Mouse (Mus musculus) stomach, embryonic 14.5 days (tissue): ENCODE measurements around the gene Ankle1. TPM values are rescaled to one million over a fixed set of nuclear protein-coding genes. Genes with fewer than 3 reads are reported as not detected.

Experiments
- ATAC-seq: fragments of 200-750 bp; cut with Nextera tagmentation; 2 replicates; pipeline ENCODE4 v1.8.0; 2017; ENCODE audit warnings: low read depth, moderate TSS enrichment; ENCODE audit not compliant: insufficient number of reproducible peaks, insufficient read depth, low FRiP score
- H3K27ac ChIP-seq: fragments of 300-500 bp; sonication (generic); 2 replicates; pipeline ENCODE4 v1.5.1; 2014; ENCODE audit warnings: mild to moderate bottlenecking, low read length, moderate library complexity, mixed read lengths
- H3K27me3 ChIP-seq: fragments of 300-500 bp; sonication (generic); 2 replicates; pipeline ENCODE4 v1.6.1; 2014; ENCODE audit warnings: low read length, control low read depth, mixed read lengths; ENCODE audit not compliant: control insufficient read depth, insufficient read depth
- H3K36me3 ChIP-seq: fragments of 300-500 bp; sonication (generic); 2 replicates; pipeline ENCODE4 v1.6.1; 2014; ENCODE audit warnings: mild to moderate bottlenecking, control low read depth, low read length, moderate library complexity, mixed read lengths; ENCODE audit not compliant: control insufficient read depth, insufficient read depth
- H3K4me1 ChIP-seq: fragments of 300-500 bp; sonication (generic); 2 replicates; pipeline ENCODE4 v1.6.1; 2014; ENCODE audit warnings: low read length, control low read depth, mixed read lengths; ENCODE audit not compliant: control insufficient read depth, insufficient read depth
- H3K4me2 ChIP-seq: fragments of 300-500 bp; sonication (generic); replicated peaks from 2 replicates; pipeline ENCODE4 v1.6.1; 2014; ENCODE audit warnings: low read depth, low read length, control low read depth
- H3K4me3 ChIP-seq: fragments of 300-500 bp; sonication (generic); 2 replicates; pipeline ENCODE4 v1.5.1; 2014; ENCODE audit warnings: low read depth, low read length, control low read depth
- H3K9ac ChIP-seq: fragments of 300-500 bp; sonication (generic); replicated peaks from 2 replicates; pipeline ENCODE4 v1.6.1; 2014; ENCODE audit warnings: low read depth, mild to moderate bottlenecking, control low read depth, low read length, moderate library complexity, mixed read lengths
- H3K9me3 ChIP-seq: fragments of 300-500 bp; sonication (generic); 2 replicates; pipeline ENCODE4 v1.6.1; 2016; ENCODE audit warnings: low read depth, low read length, control low read depth; ENCODE audit not compliant: control insufficient read depth
- WGBS: fragments of 180-500 bp; shearing (Covaris S2); extraction: QIAGEN DNeasy Blood & Tissue Kit; methylation state at CpG from one replicate; pipeline ENCODE4 v1.1.7; 2014; 5-methylcytosine and 5-hydroxymethylcytosine counted together
- polyA plus RNA-seq: library from polyadenylated mRNA; unstranded; fragments of >200 nt; fragmentation: Nextera tagmentation; extraction: Ambion mirVana; gene quantifications from 2 replicates; pipeline ENCODE4 v1.2.1, GENCODE M21; 2014

The Ankle1 gene
- polyA plus RNA-seq, 1 experiment from 2014 or later: 39.8 TPM

DNA sequence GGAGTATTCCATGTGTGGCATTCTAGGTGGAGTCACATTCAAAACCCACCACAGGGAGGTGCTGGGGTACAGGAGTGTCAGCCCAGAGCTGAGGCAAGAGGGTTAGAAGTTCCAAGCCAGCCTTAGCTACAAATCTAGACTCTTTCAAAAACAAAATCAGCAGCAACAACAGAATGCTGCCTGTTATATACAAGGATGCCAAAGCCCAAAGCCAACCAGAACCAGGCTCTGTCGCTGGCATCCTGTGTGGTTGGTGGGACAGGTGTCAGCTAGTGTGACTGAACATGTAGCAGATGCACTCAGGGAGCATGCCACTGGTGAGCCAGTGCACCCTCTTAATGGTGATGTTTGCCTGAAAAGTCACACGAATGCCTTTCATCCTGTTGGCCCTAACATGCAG, 5.0 kb upstream of the Ankle1 start:
- 85% methylated on average over 2 of the region's 2 CpGs for WGBS
- Histone ChIP-seq H3K9me3 (no peaks in the 10 kb centered on the region), H3K27me3 (no peaks in the 10 kb centered on the region), H3K4me2 (no peak overlapping the region), H3K27ac (no peak overlapping the region), H3K4me1 (peaks cover 8% of the 10 kb centered on the region), H3K9ac (no peak overlapping the region), H3K36me3 (peaks cover 14% of the 10 kb centered on the region), H3K4me3 (no peak overlapping the region)
- no peak for ATAC-seq

- Histone ChIP-seq H3K36me3 (peaks cover 14% of the 10 kb centered on the region), H3K4me1 (peaks cover 8% of the 10 kb centered on the region), H3K9me3 (no peaks in the 10 kb centered on the region), H3K9ac (no peak overlapping the region), H3K27ac (no peak overlapping the region), H3K4me3 (no peak overlapping the region), H3K4me2 (no peak overlapping the region), H3K27me3 (no peaks in the 10 kb centered on the region)
- ATAC-seq: no peak
Observed at GRCm38 (mm10) chr8:71401454-71401853, 4.4 kb upstream of the Ankle1 start.

DNA sequence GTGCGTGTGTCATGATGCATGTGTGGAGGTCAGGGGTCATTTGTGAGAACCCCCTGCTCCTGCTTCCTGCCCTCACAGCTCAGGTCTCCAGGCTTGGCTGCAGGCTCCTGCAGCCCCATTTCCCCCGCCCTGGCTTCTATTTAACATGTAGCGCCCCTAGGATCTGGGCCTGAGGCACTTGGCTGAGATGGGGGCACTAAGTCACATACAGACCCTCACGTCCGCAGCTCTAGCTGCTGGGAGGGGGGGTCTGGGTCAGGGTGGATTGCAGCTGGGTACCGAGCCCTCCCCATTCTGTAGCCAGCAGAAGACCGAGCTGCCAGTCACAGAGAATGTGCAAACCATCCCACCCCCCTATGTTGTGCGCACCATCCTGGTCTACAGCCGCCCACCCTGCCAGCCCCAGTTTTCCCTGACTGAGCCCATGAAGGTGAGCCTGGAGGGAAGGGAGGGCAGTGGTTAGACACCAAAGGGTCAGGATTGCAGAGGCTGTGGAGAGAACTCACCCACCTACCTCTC, 3.3 kb upstream of the Ankle1 start:
- H3K27ac ChIP-seq: no peak overlapping the region
- 89% methylated on average over 9 of the region's 9 CpGs for WGBS
- H3K4me2 ChIP-seq: no peak overlapping the region
- no peaks in the 10 kb centered on the region for H3K9me3 ChIP-seq
- H3K4me3 ChIP-seq: no peak overlapping the region
- H3K27me3 ChIP-seq: no peaks in the 10 kb centered on the region
- ATAC-seq: no peak
- H3K9ac ChIP-seq: no peak overlapping the region
- H3K4me1 ChIP-seq: peaks cover 13% of the 10 kb centered on the region
- peaks cover 16% of the 10 kb centered on the region for H3K36me3 ChIP-seq

DNA sequence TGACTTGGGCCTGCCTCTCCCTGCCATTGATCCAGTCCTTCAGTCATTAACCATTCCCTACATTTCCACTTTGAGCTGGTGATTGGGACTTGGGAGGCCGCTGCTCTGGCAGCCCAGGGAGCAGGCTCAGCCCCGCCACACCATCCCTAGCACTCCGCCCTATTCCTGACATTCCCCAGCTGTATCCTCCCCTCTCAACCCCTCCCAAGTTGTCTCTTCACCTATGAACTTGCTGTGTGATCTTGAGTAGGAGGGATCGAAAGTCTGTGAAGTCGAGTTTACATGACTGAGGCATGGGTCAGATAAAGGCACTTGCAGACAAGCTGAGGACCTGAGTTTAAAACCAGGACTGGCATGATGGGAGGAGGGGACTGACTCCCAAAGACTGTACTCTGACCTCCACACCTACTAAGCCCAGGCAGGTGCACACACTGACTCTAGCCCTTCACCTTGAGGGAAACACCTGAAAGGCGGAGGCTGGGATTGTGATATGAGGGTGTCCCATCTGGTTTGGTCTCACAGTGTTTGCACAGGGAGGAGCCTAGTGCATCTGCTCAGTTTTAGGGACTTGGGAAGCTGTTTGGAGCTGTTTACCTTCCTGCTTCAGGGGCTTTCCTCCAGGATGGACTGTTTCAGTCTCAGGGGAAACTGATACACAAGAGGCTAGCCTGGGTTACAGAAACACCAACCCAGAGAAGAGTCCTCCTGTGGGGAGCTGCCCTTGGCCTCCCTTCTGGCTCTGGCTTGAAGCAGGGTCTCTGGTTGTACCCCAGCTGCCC, 2.5 kb upstream of the Ankle1 start:
- Histone ChIP-seq H3K4me3 (no peak overlapping the region), H3K4me1 (peaks cover 12% of the 10 kb centered on the region; the same call in 1 of the 2 replicates), H3K4me2 (no peak overlapping the region), H3K9ac (no peak overlapping the region), H3K9me3 (no peaks in the 10 kb centered on the region), H3K36me3 (peaks cover 22% of the 10 kb centered on the region), H3K27ac (no peak overlapping the region), H3K27me3 (no peaks in the 10 kb centered on the region)
- WGBS: 61% methylated on average over 6 of the region's 6 CpGs
- ATAC-seq: no peak

DNA sequence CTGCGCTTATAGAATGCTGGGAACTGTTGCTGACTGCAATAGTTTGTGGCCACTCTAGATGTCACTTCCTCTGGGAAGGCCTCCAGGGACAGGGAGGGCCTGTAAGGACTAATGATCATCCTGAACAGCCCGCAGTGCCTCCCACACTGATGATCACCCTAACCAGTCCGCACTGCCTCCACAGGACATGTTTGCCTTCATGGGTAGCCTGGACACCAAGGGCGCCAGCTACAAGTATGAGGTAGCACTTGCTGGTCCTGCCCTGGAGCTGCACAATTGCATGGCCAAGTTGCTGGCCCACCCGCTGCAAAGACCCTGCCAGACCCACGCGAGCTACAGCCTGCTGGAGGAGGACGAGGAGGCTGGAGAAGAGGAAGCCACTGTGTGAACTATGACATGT, 1.8 kb upstream of the Ankle1 start:
- H3K9ac ChIP-seq: no peak overlapping the region

GRCm38 (mm10) chr8:71404951-71405351, 859 bp upstream of the Ankle1 start:
- ATAC-seq: no peak
- Histone ChIP-seq H3K27me3 (no peaks in the 10 kb centered on the region), H3K4me1 (peaks cover 12% of the 10 kb centered on the region; the same call in 1 of the 2 replicates), H3K9ac (no peak overlapping the region), H3K4me2 (no peak overlapping the region), H3K36me3 (peaks cover 21% of the 10 kb centered on the region; the same call in 1 of the 2 replicates), H3K4me3 (peak overlapping the region; percentile 52; the same call in 1 of the 2 replicates), H3K9me3 (no peaks in the 10 kb centered on the region), H3K27ac (no peak overlapping the region)
- WGBS: 82% methylated on average over 9 of the region's 9 CpGs

More for the DNA sequence above, 1.8 kb upstream of the Ankle1 start:
- Histone ChIP-seq H3K4me1 (peaks cover 12% of the 10 kb centered on the region; the same call in 1 of the 2 replicates), H3K4me3 (no peak overlapping the region), H3K27me3 (no peaks in the 10 kb centered on the region), H3K4me2 (no peak overlapping the region), H3K27ac (no peak overlapping the region), H3K9me3 (no peaks in the 10 kb centered on the region), H3K36me3 (peaks cover 24% of the 10 kb centered on the region; the same call in 1 of the 2 replicates)
- WGBS: 89% methylated on average over 8 of the region's 8 CpGs
- no peak for ATAC-seq

DNA sequence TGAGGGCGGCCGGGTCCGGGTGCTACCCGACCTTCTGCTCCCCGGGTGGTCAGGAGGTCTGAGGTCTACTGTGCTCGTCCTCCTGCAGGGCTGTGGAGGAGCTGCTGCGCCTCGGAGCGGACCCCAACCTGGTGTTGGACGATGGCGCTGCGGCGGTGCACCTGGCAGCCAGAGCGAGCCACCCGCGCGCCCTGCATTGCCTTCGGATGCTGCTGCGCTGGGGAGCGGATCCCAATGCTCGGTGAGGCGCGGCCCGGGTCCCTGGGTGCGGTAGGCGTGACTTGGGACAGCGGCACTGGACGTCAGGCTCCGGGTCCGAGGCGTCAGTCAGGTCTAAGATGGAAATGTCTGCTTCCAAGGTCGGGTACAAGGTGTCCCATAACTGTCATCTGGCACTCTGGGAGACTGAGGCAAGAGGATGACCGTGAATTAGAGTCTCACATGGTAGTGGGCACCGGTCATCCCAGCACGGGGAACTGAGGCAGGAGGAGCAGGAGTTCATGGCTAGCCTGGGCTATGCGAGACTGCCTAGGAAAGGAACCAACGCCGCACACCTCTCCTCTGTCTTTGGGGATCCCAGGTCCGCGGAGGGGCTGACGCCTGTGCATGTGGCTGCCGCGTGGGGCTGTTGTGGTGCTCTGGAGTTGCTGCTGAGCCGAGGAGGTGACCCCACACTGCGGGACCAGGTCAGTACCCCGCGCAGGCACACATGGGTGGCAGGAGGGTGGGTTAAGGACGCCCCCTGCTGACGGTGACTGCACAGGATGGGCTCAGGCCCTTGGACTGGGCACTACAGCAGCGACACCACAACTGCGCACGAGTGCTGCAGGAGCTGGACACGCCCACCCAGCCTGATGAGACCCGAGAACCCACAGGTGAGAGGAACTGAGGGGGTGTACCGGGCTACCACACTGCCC, 547 bp downstream of the Ankle1 start:
- Histone ChIP-seq H3K36me3 (peaks cover 21% of the 10 kb centered on the region; the same call in 1 of the 2 replicates), H3K27ac (no peak overlapping the region; the same call in 1 of the 2 replicates), H3K9ac (peak overlapping the region; percentile 57), H3K27me3 (no peaks in the 10 kb centered on the region), H3K4me3 (peak overlapping the region; percentile 52), H3K4me1 (peaks cover 12% of the 10 kb centered on the region; the same call in 1 of the 2 replicates), H3K9me3 (no peaks in the 10 kb centered on the region), H3K4me2 (peak overlapping the region; percentile 95)
- under 1% methylated on average over 55 of the region's 55 CpGs for WGBS
- peak; percentile 80 for ATAC-seq

- H3K9ac ChIP-seq: no peak overlapping the region
- H3K36me3 ChIP-seq: peaks cover 21% of the 10 kb centered on the region; the same call in 1 of the 2 replicates
- no peaks in the 10 kb centered on the region for H3K9me3 ChIP-seq
- no peaks in the 10 kb centered on the region for H3K27me3 ChIP-seq
- no peak for ATAC-seq
- H3K4me1 ChIP-seq: peaks cover 12% of the 10 kb centered on the region; the same call in 1 of the 2 replicates
- WGBS: 95% methylated on average over 14 of the region's 14 CpGs
- peak overlapping the region; percentile 95; the same call in 1 of the 2 replicates for H3K4me2 ChIP-seq
- no peak overlapping the region for H3K27ac ChIP-seq
- no peak overlapping the region for H3K4me3 ChIP-seq
Observed at GRCm38 (mm10) chr8:71407441-71407840, 1.6 kb downstream of the Ankle1 start.
